Mouse (Mus musculus) bone marrow, adult 2 months (tissue): ENCODE measurements around the gene Lbhd2.

Source experiments
- CTCF ChIP-seq: fragments of 200-500 bp; IDR thresholded peaks from 2 replicates; pipeline ENCODE4 v1.5.1; 2011; ENCODE audit warnings: low read length, control low read depth; ENCODE audit not compliant: control insufficient read depth, insufficient read depth
- POLR2A ChIP-seq: fragments of 200-500 bp; IDR thresholded peaks from 2 replicates; pipeline ENCODE4 v1.6.1; 2011; ENCODE audit warnings: low read depth, mild to moderate bottlenecking, control low read depth, low read length, borderline replicate concordance; ENCODE audit not compliant: control insufficient read depth

DNA sequence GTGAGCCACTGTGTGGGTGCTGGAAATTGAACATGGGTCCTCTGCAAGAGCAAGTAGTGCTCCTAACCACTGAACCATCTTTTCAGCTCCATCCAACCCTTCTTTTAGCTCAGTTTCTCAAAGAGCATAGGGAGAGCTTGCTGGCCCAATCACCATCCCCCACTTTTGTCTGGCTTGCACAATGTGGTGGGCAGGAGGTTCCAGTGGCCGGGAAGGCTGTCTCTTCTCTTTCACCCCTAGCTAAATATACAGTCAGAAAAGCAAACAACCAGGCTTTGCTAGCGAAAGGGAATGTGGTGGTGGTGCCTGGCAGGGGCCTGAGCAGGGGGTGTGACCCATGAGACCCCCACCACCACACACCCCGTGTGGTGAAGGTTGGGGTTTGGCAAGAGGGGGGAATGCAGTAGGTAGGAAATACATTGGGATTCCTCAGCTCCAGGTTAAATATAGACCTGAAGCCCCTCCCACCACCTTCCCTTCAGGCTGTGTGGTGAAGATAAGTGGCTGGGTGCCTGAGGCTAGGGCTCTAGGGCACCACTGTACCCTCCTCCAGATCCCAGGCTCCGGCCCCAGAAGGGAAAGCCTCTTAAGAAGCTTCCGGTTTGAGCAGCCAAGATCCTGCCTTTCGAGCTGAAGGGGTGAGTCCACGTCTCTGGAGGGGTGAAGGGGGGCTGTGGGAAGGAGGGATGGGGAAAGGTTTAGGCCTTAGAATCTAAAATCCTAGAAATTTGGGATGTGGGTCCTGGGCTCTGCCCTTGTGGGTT, 14.5 kb downstream of the Lbhd2 start:
- TF ChIP-seq CTCF (no peak), POLR2A (no peak)
